Mouse (Mus musculus) intestine, postnatal 0 days (tissue): ENCODE results near the gene Zfp143. TPM values are rescaled to one million over a fixed set of nuclear protein-coding genes. Genes with fewer than 3 reads are reported as not detected.
"Not testable (repeated sequence)": the region's sequence is repeated elsewhere in the genome, so short reads cannot be mapped to it uniquely, and the experiment has no call there.

Experiments used
- ATAC-seq: fragments of 200-750 bp; cut with Nextera tagmentation; 2 replicates; pipeline ENCODE4 v1.8.0; 2017; ENCODE audit warnings: mild to moderate bottlenecking, moderate TSS enrichment, moderate library complexity
- H3K27ac ChIP-seq: fragments of 300-500 bp; sonication (generic); 2 replicates; pipeline ENCODE4 v1.5.1; 2014; ENCODE audit warnings: mild to moderate bottlenecking, low read depth, low read length, moderate library complexity
- H3K27me3 ChIP-seq: fragments of 300-500 bp; sonication (generic); replicated peaks from 2 replicates; pipeline ENCODE4 v1.6.1; 2014; ENCODE audit warnings: low read length, mixed read lengths; ENCODE audit not compliant: control insufficient read depth, insufficient read depth
- H3K36me3 ChIP-seq: fragments of 300-500 bp; sonication (generic); 2 replicates; pipeline ENCODE4 v1.6.1; 2014; ENCODE audit warnings: mild to moderate bottlenecking, moderate library complexity; ENCODE audit not compliant: control insufficient read depth, insufficient read depth
- H3K4me1 ChIP-seq: fragments of 300-500 bp; sonication (generic); replicated peaks from 2 replicates; pipeline ENCODE4 v1.6.1; 2014; ENCODE audit warnings: antibody characterized with exemption, low read length, mixed read lengths; ENCODE audit not compliant: control insufficient read depth, insufficient read depth
- H3K4me2 ChIP-seq: fragments of 300-500 bp; sonication (generic); replicated peaks from 2 replicates; pipeline ENCODE4 v1.6.1; 2014; ENCODE audit warnings: low read depth, mild to moderate bottlenecking, moderate library complexity
- H3K4me3 ChIP-seq: fragments of 300-500 bp; sonication (generic); 2 replicates; pipeline ENCODE4 v1.5.1; 2014; ENCODE audit warnings: low read depth, low read length
- H3K9ac ChIP-seq: fragments of 300-500 bp; sonication (generic); 2 replicates; pipeline ENCODE4 v1.6.1; 2014; ENCODE audit warnings: mild to moderate bottlenecking, low read depth, low read length
- H3K9me3 ChIP-seq: fragments of 300-500 bp; sonication (generic); 2 replicates; pipeline ENCODE4 v1.6.1; 2016; ENCODE audit warnings: mixed run types; ENCODE audit not compliant: control insufficient read depth
- CTCF ChIP-seq: sonication (generic); IDR thresholded peaks from 2 replicates; pipeline ENCODE4 v1.5.1; 2016; ENCODE audit warnings: low read depth, mild to moderate bottlenecking, control low read depth, antibody characterized with exemption, moderate library complexity
- WGBS: fragments of 180-500 bp; shearing (Covaris S2); extraction: QIAGEN DNeasy Blood & Tissue Kit; methylation state at CpG from one replicate; pipeline ENCODE4 v1.1.7; 2014; 5-methylcytosine and 5-hydroxymethylcytosine counted together
- polyA plus RNA-seq: library from polyadenylated mRNA; unstranded; fragments of >200 nt; fragmentation: Nextera tagmentation; extraction: Ambion mirVana; gene quantifications from 2 replicates; pipeline ENCODE4 v1.2.1, GENCODE M21; 2015

The Zfp143 gene
- polyA plus RNA-seq, 1 experiment from 2014 or later = 7.0 TPM

DNA sequence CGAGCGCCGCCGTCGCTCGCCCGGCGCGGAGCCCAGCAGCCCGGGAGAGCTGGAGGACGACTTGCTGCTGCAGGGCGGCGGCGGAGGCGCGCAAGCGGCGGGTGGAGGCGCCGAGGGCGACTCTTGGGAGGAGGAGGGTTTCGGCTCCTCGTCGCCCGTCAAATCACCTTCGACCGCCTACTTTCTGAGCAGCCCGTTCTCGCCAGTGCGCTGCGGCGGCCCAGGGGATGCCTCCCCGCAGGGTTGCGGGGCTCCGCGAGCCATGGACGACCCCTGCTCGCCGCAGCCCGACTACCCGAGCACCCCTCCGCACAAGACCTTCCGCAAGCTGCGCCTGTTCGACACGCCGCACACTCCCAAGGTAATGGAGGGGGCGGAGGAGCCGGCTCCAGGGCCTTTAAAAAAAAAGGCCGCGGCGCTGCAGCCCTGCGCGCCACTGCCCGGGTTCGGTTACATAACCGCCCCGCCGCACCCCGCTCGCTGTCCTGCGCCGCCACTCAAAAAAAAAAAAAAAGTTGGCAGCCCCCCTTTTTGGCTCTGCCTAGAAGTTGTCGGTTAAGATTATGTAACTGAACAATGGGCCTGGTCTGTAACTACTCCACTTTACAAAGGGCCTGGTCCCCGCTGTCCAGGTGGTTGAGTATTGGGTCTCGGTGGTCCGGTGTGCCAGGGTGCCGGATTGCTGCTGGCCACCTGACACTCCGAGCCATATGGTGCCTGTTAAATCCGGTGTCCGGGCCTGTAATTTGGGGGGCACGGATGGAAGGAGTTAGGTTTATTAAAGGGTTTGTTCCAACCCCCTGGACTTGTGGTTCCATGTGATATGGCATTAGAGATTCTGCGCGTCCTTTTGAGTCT is 61.8 kb downstream of the Zfp143 start:
- Histone ChIP-seq H3K4me1 (0 out of 2 replicates have a peak, but pooled peaks cover 5% of the 10 kb centered on the region), H3K9me3 (no peaks in the 10 kb centered on the region), H3K27me3 (no peaks in the 10 kb centered on the region), H3K36me3 (no peaks in the 10 kb centered on the region), H3K4me2 (peak overlapping the region; percentile 67), H3K4me3 (peak overlapping the region; percentile 67), H3K9ac (peak overlapping the region; percentile 70), H3K27ac (peak overlapping the region; percentile 79)
- WGBS = under 1% methylated on average over 70 of the region's 74 CpGs
- ATAC-seq = peak; percentile 4; the same call in 1 of the 2 replicates
- TF ChIP-seq CTCF = no peak

DNA sequence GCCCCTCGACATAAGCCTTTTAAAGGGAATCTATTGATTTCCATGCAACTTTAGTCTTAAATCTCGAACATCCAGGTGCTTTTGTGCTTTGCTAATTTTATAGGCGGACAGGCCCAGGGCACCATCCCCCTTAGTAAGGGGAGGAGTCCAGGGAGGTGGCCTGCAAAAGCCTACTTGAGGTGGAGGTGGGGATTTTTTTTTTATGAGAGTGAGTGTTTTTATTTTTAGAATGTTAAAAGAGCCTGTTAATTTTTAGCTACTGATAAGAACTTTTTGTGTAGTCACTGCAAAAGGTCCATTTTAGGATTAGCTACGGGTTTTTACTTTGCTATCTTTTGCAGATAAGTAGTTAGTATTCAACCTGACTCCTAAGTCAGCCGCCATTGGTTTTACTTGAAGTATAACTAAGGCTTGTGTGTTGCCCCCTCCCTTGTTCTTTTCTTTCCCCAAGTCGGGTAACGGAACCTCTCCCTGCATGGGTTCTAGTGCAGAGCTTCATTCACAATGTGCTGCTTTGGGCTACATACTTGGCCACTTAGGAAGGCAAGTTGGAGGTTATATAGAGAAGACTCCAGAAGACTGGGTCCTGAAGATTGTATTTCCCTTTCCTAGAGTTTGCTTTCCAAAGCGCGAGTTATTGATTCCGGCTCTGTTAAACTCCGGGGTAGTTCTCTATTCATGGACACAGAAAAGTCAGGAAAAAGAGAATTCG is 63.0 kb downstream of the Zfp143 start:
- H3K36me3 ChIP-seq = no peaks in the 10 kb centered on the region; the same call in 1 of the 2 replicates
- H3K9me3 ChIP-seq = no peaks in the 10 kb centered on the region
- H3K4me2 ChIP-seq = peak overlapping the region; percentile 67
- peak overlapping the region; percentile 67 for H3K4me3 ChIP-seq
- ATAC-seq = no peak
- WGBS = 20% methylated on average over 12 of the region's 12 CpGs
- no peak for TF ChIP-seq CTCF
- H3K9ac ChIP-seq = no peak overlapping the region
- no peaks in the 10 kb centered on the region for H3K27me3 ChIP-seq
- H3K4me1 ChIP-seq = 0 out of 2 replicates have a peak, but pooled peaks cover 3% of the 10 kb centered on the region
- H3K27ac ChIP-seq = no peak overlapping the region

DNA sequence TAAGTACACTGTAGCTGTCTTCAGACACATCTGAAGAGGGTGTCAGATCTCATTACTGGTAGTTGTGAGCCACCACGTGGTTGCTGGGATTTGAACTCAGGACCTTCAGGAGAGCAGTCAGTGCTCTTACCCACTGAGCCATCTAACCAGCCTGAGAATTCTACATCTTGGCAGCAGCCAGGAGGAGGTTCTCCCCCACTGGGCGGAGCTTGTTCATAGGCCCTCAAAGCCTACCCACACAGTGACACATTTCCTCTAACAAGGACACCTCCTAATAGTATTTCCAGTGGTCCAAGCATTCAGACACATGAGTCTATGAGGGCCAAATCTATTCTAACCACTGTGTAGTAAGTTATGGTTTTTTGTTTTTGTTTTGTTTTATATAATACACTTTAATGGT is 67.5 kb downstream of the Zfp143 start:
- Histone ChIP-seq H3K4me3 (no peak overlapping the region), H3K36me3 (peaks cover 10% of the 10 kb centered on the region; the same call in 1 of the 2 replicates), H3K27ac (no peak overlapping the region), H3K4me1 (no peaks in the 10 kb centered on the region), H3K27me3 (no peaks in the 10 kb centered on the region), H3K9ac (no peak overlapping the region), H3K4me2 (no peak overlapping the region), H3K9me3 (no peaks in the 10 kb centered on the region)
- 73% methylated on average over 2 of the region's 2 CpGs for WGBS
- TF ChIP-seq CTCF = no peak
- no peak for ATAC-seq

DNA sequence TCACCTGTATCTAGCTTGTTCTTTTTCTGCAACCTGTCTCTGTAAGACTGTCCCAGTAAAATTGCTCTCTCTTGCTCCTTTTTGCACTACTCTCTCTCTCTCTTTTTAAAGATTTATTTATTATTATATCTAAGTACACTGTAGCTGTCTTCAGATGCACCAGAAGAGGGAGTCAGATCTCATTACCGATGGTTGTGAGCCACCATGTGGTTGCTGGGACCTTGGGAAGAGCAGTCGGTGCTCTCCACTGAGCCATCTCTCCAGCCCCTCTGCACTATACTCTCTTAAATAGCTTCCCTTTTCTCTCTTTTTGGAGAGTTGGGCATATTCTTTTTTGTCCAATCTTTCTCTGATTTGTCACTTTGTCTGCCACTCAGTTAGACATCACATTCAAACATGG is 71.3 kb downstream of the Zfp143 start:
- H3K4me2 ChIP-seq, H3K9me3 ChIP-seq, H3K4me3 ChIP-seq, H3K9ac ChIP-seq, H3K4me1 ChIP-seq, H3K27me3 ChIP-seq, H3K27ac ChIP-seq, ATAC-seq: not testable (repeated sequence)
- 68% methylated on average over 2 of the region's 2 CpGs for WGBS
- peaks cover 29% of the 10 kb centered on the region for H3K36me3 ChIP-seq

DNA sequence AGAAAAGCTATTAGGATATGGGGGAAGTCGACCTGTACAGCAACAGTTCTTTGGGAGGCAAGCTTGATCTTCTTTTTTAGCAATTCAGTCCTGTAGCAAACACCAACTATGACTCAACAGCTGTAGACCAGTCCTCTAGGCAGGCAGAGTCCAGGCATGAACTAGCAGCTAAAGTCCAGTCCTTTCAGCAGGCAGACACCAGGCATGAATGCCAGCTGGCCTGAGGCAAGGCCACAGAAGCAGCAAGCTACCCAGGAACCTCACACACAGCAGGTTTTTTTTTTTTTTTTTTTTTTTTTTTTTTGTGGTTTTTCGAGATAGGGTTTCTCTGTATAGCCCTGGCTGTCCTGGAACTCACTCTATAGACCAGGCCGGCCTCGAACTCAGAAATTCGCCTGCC is 73.0 kb downstream of the Zfp143 start:
- Histone ChIP-seq H3K9ac (no peak overlapping the region), H3K9me3 (no peaks in the 10 kb centered on the region), H3K4me3 (no peak overlapping the region), H3K27ac (no peak overlapping the region), H3K4me2 (no peak overlapping the region), H3K4me1 (no peaks in the 10 kb centered on the region), H3K36me3 (peaks cover 42% of the 10 kb centered on the region), H3K27me3 (no peaks in the 10 kb centered on the region)
- WGBS = 91% methylated on average over 5 of the region's 5 CpGs
- ATAC-seq = no peak
- TF ChIP-seq CTCF = no peak

DNA sequence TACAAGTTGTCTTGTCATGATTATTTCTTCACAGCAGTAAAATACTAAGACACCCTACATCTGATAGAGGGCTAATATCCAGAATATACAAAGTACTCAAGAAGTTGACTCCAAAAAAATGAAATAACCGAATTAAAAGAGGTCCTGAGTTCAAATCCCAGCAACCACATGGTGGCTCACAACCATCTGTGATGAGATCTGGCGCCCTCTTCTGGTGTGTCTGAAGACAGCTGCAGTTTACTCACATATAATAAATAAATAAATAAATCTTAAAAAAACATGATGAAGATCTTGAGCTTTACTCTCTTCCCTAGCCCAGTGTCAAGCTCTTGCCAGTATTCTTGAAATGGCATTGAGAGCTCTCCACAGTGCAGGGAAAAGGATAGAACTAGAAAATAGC is 77.5 kb downstream of the Zfp143 start:
- no peak for ATAC-seq
- Histone ChIP-seq H3K27me3 (no peaks in the 10 kb centered on the region), H3K9me3 (no peaks in the 10 kb centered on the region), H3K36me3 (peaks cover 67% of the 10 kb centered on the region), H3K9ac (no peak overlapping the region), H3K4me2 (no peak overlapping the region), H3K4me3 (no peak overlapping the region), H3K27ac (no peak overlapping the region), H3K4me1 (no peaks in the 10 kb centered on the region)
- TF ChIP-seq CTCF = peak; percentile 35
- 88% methylated on average over 2 of the region's 2 CpGs for WGBS
